Mouse (Mus musculus) bone marrow, adult 2 months (tissue): ENCODE data around the gene Fkbp15.

Source experiments
- CTCF ChIP-seq: fragments of 200-500 bp; IDR thresholded peaks from 2 replicates; pipeline ENCODE4 v1.5.1; 2011; ENCODE audit warnings: low read length, control low read depth; ENCODE audit not compliant: control insufficient read depth, insufficient read depth
- POLR2A ChIP-seq: fragments of 200-500 bp; IDR thresholded peaks from 2 replicates; pipeline ENCODE4 v1.6.1; 2011; ENCODE audit warnings: low read depth, mild to moderate bottlenecking, control low read depth, low read length, borderline replicate concordance; ENCODE audit not compliant: control insufficient read depth

GRCm38 (mm10) chr4:62367586-62367985 lies 7.2 kb upstream of the Fkbp15 start:
- TF ChIP-seq POLR2A = no peak
- TF ChIP-seq CTCF = no peak
